Mouse (Mus musculus): ENCODE data around the gene Atad3a.

- TF ChIP-seq POLR2A (IDR thresholded peaks at IDR 0.05; ENCODE audit: borderline replicate concordance, control insufficient read depth, low read depth, low read length), result no peak
- no peak for TF ChIP-seq CTCF (IDR thresholded peaks at IDR 0.05; ENCODE audit: control insufficient read depth, insufficient read depth, low read length)
These were observed 15.0 kb upstream of the Atad3a start for GRCm38 (mm10) chr4:155775855-155776254.

Data from bone marrow, adult 2 months (tissue).